Mouse (Mus musculus): ENCODE data around the gene Pknox2. TPM values are rescaled to one million over a fixed set of nuclear protein-coding genes. Genes with fewer than 3 reads are reported as not detected.

Gene Pknox2
- total RNA-seq, 1 experiment from 2014 or later: not detected

- no peak for ATAC-seq (replicated peaks in 1 of 2; ENCODE audit: insufficient read depth in 1 of 2, low FRiP score in 2 of 2, low TSS enrichment in 1 of 2, low read depth in 1 of 2, poor library complexity in 2 of 2, severe bottlenecking in 2 of 2)
Measured at GRCm38 (mm10) chr9:37116632-37117413, 30.4 kb downstream of the Pknox2 start.

- no peak for ATAC-seq (replicated peaks in 1 of 2; ENCODE audit: insufficient read depth in 1 of 2, low FRiP score in 2 of 2, low TSS enrichment in 1 of 2, low read depth in 1 of 2, poor library complexity in 2 of 2, severe bottlenecking in 2 of 2)
Measured at GRCm38 (mm10) chr9:37115820-37116219, 31.4 kb downstream of the Pknox2 start.

- no peak for ATAC-seq (replicated peaks in 1 of 2; ENCODE audit: insufficient read depth in 1 of 2, low FRiP score in 2 of 2, low TSS enrichment in 1 of 2, low read depth in 1 of 2, poor library complexity in 2 of 2, severe bottlenecking in 2 of 2)
Measured at GRCm38 (mm10) chr9:37114286-37115267, 32.6 kb downstream of the Pknox2 start.

GRCm38 (mm10) chr9:37107546-37107945, 39.7 kb downstream of the Pknox2 start:
- ATAC-seq (replicated peaks in 1 of 2; ENCODE audit: insufficient read depth in 1 of 2, low FRiP score in 2 of 2, low TSS enrichment in 1 of 2, low read depth in 1 of 2, poor library complexity in 2 of 2, severe bottlenecking in 2 of 2): no peak

GRCm38 (mm10) chr9:37106808-37107207, 40.4 kb downstream of the Pknox2 start:
- ATAC-seq (replicated peaks in 1 of 2; ENCODE audit: insufficient read depth in 1 of 2, low FRiP score in 2 of 2, low TSS enrichment in 1 of 2, low read depth in 1 of 2, poor library complexity in 2 of 2, severe bottlenecking in 2 of 2): no peak

- no peak for ATAC-seq (replicated peaks in 1 of 2; ENCODE audit: insufficient read depth in 1 of 2, low FRiP score in 2 of 2, low TSS enrichment in 1 of 2, low read depth in 1 of 2, poor library complexity in 2 of 2, severe bottlenecking in 2 of 2)
Measured at GRCm38 (mm10) chr9:37104249-37104648, 43.0 kb downstream of the Pknox2 start.

GRCm38 (mm10) chr9:37103778-37104177, 43.4 kb downstream of the Pknox2 start:
- no peak for ATAC-seq (replicated peaks in 1 of 2; ENCODE audit: insufficient read depth in 1 of 2, low FRiP score in 2 of 2, low TSS enrichment in 1 of 2, low read depth in 1 of 2, poor library complexity in 2 of 2, severe bottlenecking in 2 of 2)

- ATAC-seq (replicated peaks in 1 of 2; ENCODE audit: insufficient read depth in 1 of 2, low FRiP score in 2 of 2, low TSS enrichment in 1 of 2, low read depth in 1 of 2, poor library complexity in 2 of 2, severe bottlenecking in 2 of 2): no peak
Measured at GRCm38 (mm10) chr9:37101059-37101940, 45.9 kb downstream of the Pknox2 start.

GRCm38 (mm10) chr9:37099595-37099994, 47.6 kb downstream of the Pknox2 start:
- ATAC-seq (replicated peaks in 1 of 2; ENCODE audit: insufficient read depth in 1 of 2, low FRiP score in 2 of 2, low TSS enrichment in 1 of 2, low read depth in 1 of 2, poor library complexity in 2 of 2, severe bottlenecking in 2 of 2): no peak

- ATAC-seq (replicated peaks in 1 of 2; ENCODE audit: insufficient read depth in 1 of 2, low FRiP score in 2 of 2, low TSS enrichment in 1 of 2, low read depth in 1 of 2, poor library complexity in 2 of 2, severe bottlenecking in 2 of 2): no peak
Measured at GRCm38 (mm10) chr9:37098600-37098999, 48.6 kb downstream of the Pknox2 start.

GRCm38 (mm10) chr9:37094230-37094990, 52.8 kb downstream of the Pknox2 start:
- ATAC-seq (replicated peaks in 1 of 2; ENCODE audit: insufficient read depth in 1 of 2, low FRiP score in 2 of 2, low TSS enrichment in 1 of 2, low read depth in 1 of 2, poor library complexity in 2 of 2, severe bottlenecking in 2 of 2): no peak

GRCm38 (mm10) chr9:37093086-37093485, 54.1 kb downstream of the Pknox2 start:
- no peak for ATAC-seq (replicated peaks in 1 of 2; ENCODE audit: insufficient read depth in 1 of 2, low FRiP score in 2 of 2, low TSS enrichment in 1 of 2, low read depth in 1 of 2, poor library complexity in 2 of 2, severe bottlenecking in 2 of 2)

- ATAC-seq (replicated peaks in 1 of 2; ENCODE audit: insufficient read depth in 1 of 2, low FRiP score in 2 of 2, low TSS enrichment in 1 of 2, low read depth in 1 of 2, poor library complexity in 2 of 2, severe bottlenecking in 2 of 2): no peak
Measured at GRCm38 (mm10) chr9:37089894-37090652, 57.1 kb downstream of the Pknox2 start.

- ATAC-seq (replicated peaks in 1 of 2; ENCODE audit: insufficient read depth in 1 of 2, low FRiP score in 2 of 2, low TSS enrichment in 1 of 2, low read depth in 1 of 2, poor library complexity in 2 of 2, severe bottlenecking in 2 of 2): no peak
Measured at GRCm38 (mm10) chr9:37085370-37085769, 61.8 kb downstream of the Pknox2 start.

- ATAC-seq (replicated peaks in 1 of 2; ENCODE audit: insufficient read depth in 1 of 2, low FRiP score in 2 of 2, low TSS enrichment in 1 of 2, low read depth in 1 of 2, poor library complexity in 2 of 2, severe bottlenecking in 2 of 2): no peak
Measured at GRCm38 (mm10) chr9:37082246-37082645, 65.0 kb downstream of the Pknox2 start.

- ATAC-seq (replicated peaks in 1 of 2; ENCODE audit: insufficient read depth in 1 of 2, low FRiP score in 2 of 2, low TSS enrichment in 1 of 2, low read depth in 1 of 2, poor library complexity in 2 of 2, severe bottlenecking in 2 of 2): no peak
Measured at GRCm38 (mm10) chr9:37080309-37080708, 66.9 kb downstream of the Pknox2 start.
